Mouse (Mus musculus) liver, postnatal 0 days (tissue): Measurements from ENCODE around the gene Kalrn. TPM values are rescaled to one million over a fixed set of nuclear protein-coding genes. Genes with fewer than 3 reads are reported as not detected.

ENCODE experiments used
- ATAC-seq: fragments of 200-750 bp; cut with Nextera tagmentation; 2 replicates; pipeline ENCODE4 v1.8.0; 2017; ENCODE audit warnings: mild to moderate bottlenecking, moderate library complexity
- DNase-seq: peaks from one replicate; pipeline ENCODE4 v3.0.0-alpha.2; 2016
- H3K27ac ChIP-seq: fragments of 300-500 bp; sonication (generic); 2 replicates; pipeline ENCODE4 v1.5.1; 2014; ENCODE audit warnings: antibody characterized with exemption, moderate library complexity, mild to moderate bottlenecking, low read depth
- H3K27me3 ChIP-seq: fragments of 300-500 bp; sonication (generic); 2 replicates; pipeline ENCODE4 v1.6.1; 2014; ENCODE audit warnings: low read length, control low read depth, mixed read lengths; ENCODE audit not compliant: insufficient read depth
- H3K36me3 ChIP-seq: fragments of 300-500 bp; sonication (generic); replicated peaks from 2 replicates; pipeline ENCODE4 v1.6.1; 2014; ENCODE audit warnings: mild to moderate bottlenecking, control low read depth, low read length, moderate library complexity, mixed read lengths; ENCODE audit not compliant: insufficient read depth
- H3K4me1 ChIP-seq: fragments of 300-500 bp; sonication (generic); 2 replicates; pipeline ENCODE4 v1.6.1; 2014; ENCODE audit warnings: antibody characterized with exemption, mild to moderate bottlenecking, control low read depth; ENCODE audit not compliant: insufficient read depth
- H3K4me2 ChIP-seq: fragments of 300-500 bp; sonication (generic); 2 replicates; pipeline ENCODE4 v1.6.1; 2014; ENCODE audit warnings: low read depth, mild to moderate bottlenecking, low read length, moderate library complexity, mixed read lengths
- H3K4me3 ChIP-seq: fragments of 300-500 bp; sonication (generic); 2 replicates; pipeline ENCODE4 v1.5.1; 2014; ENCODE audit warnings: low read depth, low read length
- H3K9ac ChIP-seq: fragments of 300-500 bp; sonication (generic); replicated peaks from 2 replicates; pipeline ENCODE4 v1.6.1; 2014; ENCODE audit warnings: mild to moderate bottlenecking, moderate library complexity
- H3K9me3 ChIP-seq: fragments of 300-500 bp; sonication (generic); 2 replicates; pipeline ENCODE4 v1.6.1; 2016; ENCODE audit warnings: mild to moderate bottlenecking, control low read depth, low read length, mixed read lengths
- CTCF ChIP-seq: sonication (generic); IDR thresholded peaks from 2 replicates; pipeline ENCODE4 v1.5.1; 2016; ENCODE audit warnings: antibody characterized with exemption, low read depth
- EP300 ChIP-seq: IDR thresholded peaks from 2 replicates; pipeline ENCODE4 v1.6.1; 2016; ENCODE audit warnings: antibody characterized with exemption, low read depth, mild to moderate bottlenecking
- WGBS: fragments of 180-500 bp; shearing (Covaris S2); extraction: QIAGEN DNeasy Blood & Tissue Kit; methylation state at CpG from one replicate; pipeline ENCODE4 v1.1.7; 2014; ENCODE audit not compliant: insufficient replicate concordance; 5-methylcytosine and 5-hydroxymethylcytosine counted together
- polyA plus RNA-seq: library from polyadenylated mRNA; unstranded; fragments of >200 nt; fragmentation: Nextera tagmentation; extraction: Ambion mirVana; gene quantifications from 2 replicates; pipeline ENCODE4 v1.2.1, GENCODE M21; 2015

Kalrn gene
- polyA plus RNA-seq, 1 experiment from 2014 or later = 16.7 TPM

DNA sequence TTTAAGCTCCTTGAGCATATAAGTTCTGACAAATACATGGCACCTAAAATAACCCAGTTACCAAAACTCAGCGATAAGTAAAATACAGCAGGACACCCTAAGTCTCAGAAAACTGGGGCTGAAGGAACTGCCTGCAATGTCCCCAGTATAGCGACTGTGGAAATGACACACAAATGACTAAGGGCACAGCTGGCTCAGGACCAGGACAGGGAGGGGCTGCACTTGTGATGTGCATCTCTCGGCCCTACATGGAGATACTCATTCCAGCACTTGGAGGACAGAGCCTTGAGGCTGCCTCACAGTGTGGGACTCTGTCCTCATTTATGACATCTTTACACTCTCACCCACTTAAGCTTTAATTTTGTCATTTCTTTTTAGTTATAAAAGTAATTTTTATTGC lies 497.2 kb downstream of the Kalrn start:
- TF ChIP-seq CTCF (no peak), EP300 (no peak)
- no peaks in the 10 kb centered on the region; the same call in 1 of the 2 replicates for H3K36me3 ChIP-seq
- H3K4me3 ChIP-seq = no peak overlapping the region
- DNase-seq (no peak), ATAC-seq (no peak)
- H3K27me3 ChIP-seq = no peaks in the 10 kb centered on the region
- no peak overlapping the region for H3K27ac ChIP-seq
- no peaks in the 10 kb centered on the region for H3K9me3 ChIP-seq
- H3K9ac ChIP-seq = no peak overlapping the region
- no peak overlapping the region for H3K4me2 ChIP-seq
- 77% methylated on average over 3 of the region's 3 CpGs for WGBS
- H3K4me1 ChIP-seq = no peaks in the 10 kb centered on the region

DNA sequence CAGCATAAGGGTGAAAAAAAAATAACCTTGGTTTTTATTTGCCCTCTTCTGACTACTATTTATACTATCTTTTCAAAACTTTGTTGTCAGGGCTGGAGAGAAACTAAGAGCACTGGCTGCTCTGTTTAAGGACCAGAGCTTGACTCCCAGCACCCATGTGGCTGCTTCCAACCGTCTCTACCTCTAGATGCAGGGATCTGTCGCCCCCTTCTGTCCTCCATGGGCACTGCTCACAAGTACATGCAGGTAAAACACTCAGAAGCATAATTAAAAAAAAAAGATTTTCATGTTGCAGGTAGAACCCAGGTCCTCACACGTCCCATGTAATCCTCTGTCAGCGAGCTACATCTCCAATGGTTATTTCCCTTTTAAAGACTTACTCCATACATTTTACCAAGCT lies 499.4 kb downstream of the Kalrn start:
- Histone ChIP-seq H3K27me3 (no peaks in the 10 kb centered on the region), H3K27ac (no peak overlapping the region), H3K4me2 (no peak overlapping the region), H3K9ac (no peak overlapping the region), H3K9me3 (no peaks in the 10 kb centered on the region), H3K4me1 (no peaks in the 10 kb centered on the region), H3K36me3 (no peaks in the 10 kb centered on the region; the same call in 1 of the 2 replicates), H3K4me3 (no peak overlapping the region)
- no peak for ATAC-seq
- no peak for DNase-seq
- TF ChIP-seq CTCF = peak; percentile 33
- TF ChIP-seq EP300 = no peak
- WGBS = 90% methylated on average over 4 of the region's 4 CpGs

GRCm38 (mm10) chr16:34072136-34072535 lies 501.2 kb downstream of the Kalrn start:
- no peak overlapping the region for H3K4me2 ChIP-seq
- DNase-seq = no peak
- peaks cover 3% of the 10 kb centered on the region; the same call in 1 of the 2 replicates for H3K4me1 ChIP-seq
- no peaks in the 10 kb centered on the region; the same call in 1 of the 2 replicates for H3K36me3 ChIP-seq
- no peak overlapping the region for H3K27ac ChIP-seq
- no peak overlapping the region for H3K9ac ChIP-seq
- no peak for ATAC-seq
- no peak overlapping the region for H3K4me3 ChIP-seq
- no peaks in the 10 kb centered on the region for H3K27me3 ChIP-seq
- H3K9me3 ChIP-seq = no peaks in the 10 kb centered on the region
- WGBS = 84% methylated on average over 3 of the region's 3 CpGs
- TF ChIP-seq EP300 = no peak
- no peak for TF ChIP-seq CTCF

DNA sequence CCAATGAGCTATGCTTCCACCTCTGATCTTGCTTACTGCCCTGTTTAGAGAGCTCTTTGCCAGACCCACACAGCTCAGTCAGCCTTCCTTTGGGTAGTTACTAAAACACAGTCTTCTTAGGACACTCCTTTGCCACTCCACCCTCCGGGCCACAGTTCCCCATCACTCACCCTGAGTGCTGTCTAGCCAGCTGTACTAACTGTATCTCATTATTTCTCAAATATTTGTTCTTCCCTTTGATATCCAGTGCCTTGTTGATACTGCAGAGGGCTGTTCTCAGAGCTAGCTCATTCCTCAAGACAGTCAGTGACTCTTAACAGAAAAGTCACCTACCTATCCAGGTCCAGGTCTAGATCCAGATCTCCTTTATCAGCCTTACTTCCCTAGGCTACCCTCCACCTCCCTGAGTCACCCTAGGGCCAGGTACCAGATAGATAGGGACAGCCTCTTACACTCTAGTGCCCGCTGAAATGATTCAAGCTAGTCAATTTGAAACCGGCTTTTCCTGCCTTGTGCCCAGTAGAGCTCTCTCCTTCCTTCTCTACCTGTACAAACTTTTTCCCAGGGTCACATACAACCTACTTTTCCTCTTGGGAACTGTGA lies 502.0 kb downstream of the Kalrn start:
- DNase-seq (no peak), ATAC-seq (no peak)
- H3K4me1 ChIP-seq = peaks cover 7% of the 10 kb centered on the region
- no peak overlapping the region for H3K9ac ChIP-seq
- no peak overlapping the region for H3K4me2 ChIP-seq
- no peak overlapping the region for H3K27ac ChIP-seq
- WGBS = 82% methylated on average over 3 of the region's 3 CpGs
- H3K4me3 ChIP-seq = no peak overlapping the region
- TF ChIP-seq CTCF (no peak), EP300 (no peak)
- H3K27me3 ChIP-seq = no peaks in the 10 kb centered on the region
- no peaks in the 10 kb centered on the region; the same call in 1 of the 2 replicates for H3K36me3 ChIP-seq
- H3K9me3 ChIP-seq = no peaks in the 10 kb centered on the region

DNA sequence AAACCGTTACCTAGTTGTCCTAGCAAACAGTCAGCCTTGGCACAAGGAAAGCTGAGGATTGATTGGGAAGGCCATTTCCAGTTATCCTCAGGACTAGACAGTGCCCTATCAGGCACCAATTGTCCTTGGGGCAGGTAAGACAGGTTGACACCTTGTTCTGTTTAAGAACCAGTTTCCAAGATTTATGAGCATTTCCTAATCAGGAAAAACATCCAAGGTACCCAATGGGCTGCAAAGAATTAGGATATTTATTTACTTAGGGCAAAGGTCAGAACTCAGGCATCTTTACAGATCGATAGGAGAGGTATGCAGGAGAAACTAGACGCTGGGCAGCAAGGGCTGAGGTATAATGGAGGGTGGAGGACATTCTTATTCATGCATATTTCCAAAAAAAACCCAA lies 503.9 kb downstream of the Kalrn start:
- Histone ChIP-seq H3K4me2 (no peak overlapping the region), H3K4me1 (peaks cover 8% of the 10 kb centered on the region), H3K4me3 (no peak overlapping the region), H3K36me3 (no peaks in the 10 kb centered on the region; the same call in 1 of the 2 replicates), H3K9ac (no peak overlapping the region), H3K9me3 (no peaks in the 10 kb centered on the region), H3K27ac (peak overlapping the region; percentile 39; the same call in 1 of the 2 replicates), H3K27me3 (no peaks in the 10 kb centered on the region)
- DNase-seq = no peak
- WGBS = 47% methylated on average over 3 of the region's 3 CpGs
- TF ChIP-seq EP300 (no peak), CTCF (no peak)
- ATAC-seq = peak; percentile 58

DNA sequence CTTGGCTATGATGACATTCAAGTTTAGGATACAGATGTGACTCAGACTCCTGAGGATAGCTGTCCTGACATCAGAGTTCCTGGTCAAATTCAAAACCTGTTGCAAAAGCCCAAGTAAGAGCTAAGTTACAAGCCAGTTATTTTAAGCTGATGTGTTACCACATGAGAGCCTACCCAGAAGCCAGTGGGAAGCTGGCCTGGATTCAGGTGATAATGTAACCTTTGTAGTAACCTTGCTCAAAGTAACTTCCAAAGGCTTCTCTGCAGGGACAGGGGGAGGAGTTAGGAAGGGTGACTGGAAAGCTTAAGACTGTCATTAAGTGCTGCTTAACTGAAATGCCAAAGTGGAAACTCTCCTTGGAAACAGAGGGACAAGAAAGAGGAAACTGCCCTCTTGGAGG lies 506.4 kb downstream of the Kalrn start:
- Histone ChIP-seq H3K27me3 (no peaks in the 10 kb centered on the region), H3K9ac (no peak overlapping the region), H3K36me3 (0 out of 2 replicates have a peak, but pooled peaks cover 2% of the 10 kb centered on the region), H3K9me3 (no peaks in the 10 kb centered on the region), H3K27ac (no peak overlapping the region), H3K4me1 (peaks cover 8% of the 10 kb centered on the region), H3K4me3 (no peak overlapping the region), H3K4me2 (no peak overlapping the region)
- TF ChIP-seq CTCF (no peak), EP300 (no peak)
- DNase-seq (no peak), ATAC-seq (peak; percentile 67)
